Mouse (Mus musculus) spleen, adult 2 months (tissue): ENCODE results near the gene Hcrt. TPM values are rescaled to one million over a fixed set of nuclear protein-coding genes. Genes with fewer than 3 reads are reported as not detected.

Source experiments
- DNase-seq, 2 experiments: peaks; one replicate each; pipeline versions ENCODE4 v3.0.0 to v3.0.0-alpha.2; 2012 to 2021; ENCODE audit warnings: low spot score in 2 of 2, low read depth in 1 of 2
- H3K27ac ChIP-seq: fragments of 200-500 bp; 2 replicates; pipeline ENCODE4 v1.5.1; 2012; ENCODE audit warnings: low read length, inconsistent platforms; ENCODE audit not compliant: insufficient read depth
- H3K27me3 ChIP-seq: fragments of 200-500 bp; 2 replicates; pipeline ENCODE4 v1.6.1; 2012; ENCODE audit warnings: mild to moderate bottlenecking, moderate library complexity, low read length, inconsistent platforms; ENCODE audit not compliant: control insufficient read depth, insufficient read depth
- H3K36me3 ChIP-seq: fragments of 200-500 bp; 2 replicates; pipeline ENCODE4 v1.6.1; 2012; ENCODE audit warnings: mild to moderate bottlenecking, low read length, inconsistent platforms; ENCODE audit not compliant: control insufficient read depth, insufficient read depth
- H3K4me1 ChIP-seq: fragments of 200-500 bp; 2 replicates; pipeline ENCODE4 v1.6.1; 2011; ENCODE audit warnings: inconsistent platforms; ENCODE audit not compliant: control insufficient read depth, insufficient read depth, insufficient read length
- H3K4me3 ChIP-seq: fragments of 200-500 bp; 2 replicates; pipeline ENCODE4 v1.5.1; 2011; ENCODE audit warnings: mild to moderate bottlenecking, inconsistent platforms; ENCODE audit not compliant: insufficient read depth, insufficient read length; ENCODE audit errors: extremely low read depth
- CTCF ChIP-seq: fragments of 200-500 bp; IDR thresholded peaks from 2 replicates; pipeline ENCODE4 v1.5.1; 2011; ENCODE audit warnings: mild to moderate bottlenecking, inconsistent platforms; ENCODE audit not compliant: insufficient read depth, insufficient read length, insufficient replicate concordance; ENCODE audit errors: extremely low read depth
- POLR2A ChIP-seq: fragments of 200-500 bp; IDR thresholded peaks from 2 replicates; pipeline ENCODE4 v1.6.1; 2011; ENCODE audit warnings: low read depth, low read length, inconsistent platforms
- WGBS: fragments of 180-500 bp; shearing (Covaris S2); methylation state at CpG from one replicate; pipeline ENCODE4 v1.1.7; 2018; 5-methylcytosine and 5-hydroxymethylcytosine counted together
- polyA plus RNA-seq: library from polyadenylated mRNA; depleted of rRNA; stranded (reverse); fragments of >200 nt; gene quantifications from 2 replicates; pipeline ENCODE4 v1.2.3, GENCODE M21; 2012

The Hcrt gene
- polyA plus RNA-seq, 1 experiment, result 0.22 TPM

GRCm38 (mm10) chr11:100737105-100737733 lies 25.5 kb downstream of the Hcrt start:
- Histone ChIP-seq H3K27ac (peak overlapping the region; percentile 76), H3K36me3 (no peaks in the 10 kb centered on the region), H3K4me3 (peak overlapping the region; percentile 75), H3K27me3 (no peaks in the 10 kb centered on the region), H3K4me1 (peaks cover 18% of the 10 kb centered on the region; the same call in 1 of the 2 replicates)
- TF ChIP-seq POLR2A (no peak), CTCF (no peak)
- WGBS, result under 1% methylated on average over 13 of the region's 13 CpGs
- no peak for DNase-seq

DNA sequence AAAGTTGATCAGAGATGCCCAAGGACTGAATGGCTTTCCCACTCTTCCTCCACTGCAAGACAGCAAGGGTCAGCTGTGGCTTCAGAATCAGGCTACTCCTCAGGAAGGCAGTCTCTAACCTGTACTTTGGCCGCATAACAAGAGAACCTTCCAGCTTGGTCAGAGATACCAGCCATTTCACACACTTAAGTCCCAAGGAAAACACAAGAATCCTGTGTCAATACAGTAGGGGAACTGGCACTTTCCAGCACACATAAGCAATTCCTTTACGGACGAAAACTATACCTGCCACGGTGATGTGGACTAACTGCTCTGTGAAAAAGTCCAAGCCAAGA lies 26.0 kb downstream of the Hcrt start:
- peak overlapping the region; percentile 75 for H3K4me3 ChIP-seq
- DNase-seq, result no peak
- H3K27me3 ChIP-seq, result no peaks in the 10 kb centered on the region
- TF ChIP-seq POLR2A, result no peak
- no peak for TF ChIP-seq CTCF
- peaks cover 18% of the 10 kb centered on the region; the same call in 1 of the 2 replicates for H3K4me1 ChIP-seq
- 53% methylated on average over 4 of the region's 4 CpGs for WGBS
- peak overlapping the region; percentile 15 for H3K27ac ChIP-seq
- no peaks in the 10 kb centered on the region for H3K36me3 ChIP-seq

GRCm38 (mm10) chr11:100735954-100736745 lies 26.6 kb downstream of the Hcrt start:
- Histone ChIP-seq H3K4me1 (peaks cover 18% of the 10 kb centered on the region; the same call in 1 of the 2 replicates), H3K4me3 (peak overlapping the region; percentile 39), H3K36me3 (no peaks in the 10 kb centered on the region; the same call in 1 of the 2 replicates), H3K27ac (peak overlapping the region; percentile 43), H3K27me3 (no peaks in the 10 kb centered on the region)
- TF ChIP-seq CTCF (no peak), POLR2A (no peak)
- WGBS, result 9% methylated on average over 14 of the region's 14 CpGs
- no peak for DNase-seq

DNA sequence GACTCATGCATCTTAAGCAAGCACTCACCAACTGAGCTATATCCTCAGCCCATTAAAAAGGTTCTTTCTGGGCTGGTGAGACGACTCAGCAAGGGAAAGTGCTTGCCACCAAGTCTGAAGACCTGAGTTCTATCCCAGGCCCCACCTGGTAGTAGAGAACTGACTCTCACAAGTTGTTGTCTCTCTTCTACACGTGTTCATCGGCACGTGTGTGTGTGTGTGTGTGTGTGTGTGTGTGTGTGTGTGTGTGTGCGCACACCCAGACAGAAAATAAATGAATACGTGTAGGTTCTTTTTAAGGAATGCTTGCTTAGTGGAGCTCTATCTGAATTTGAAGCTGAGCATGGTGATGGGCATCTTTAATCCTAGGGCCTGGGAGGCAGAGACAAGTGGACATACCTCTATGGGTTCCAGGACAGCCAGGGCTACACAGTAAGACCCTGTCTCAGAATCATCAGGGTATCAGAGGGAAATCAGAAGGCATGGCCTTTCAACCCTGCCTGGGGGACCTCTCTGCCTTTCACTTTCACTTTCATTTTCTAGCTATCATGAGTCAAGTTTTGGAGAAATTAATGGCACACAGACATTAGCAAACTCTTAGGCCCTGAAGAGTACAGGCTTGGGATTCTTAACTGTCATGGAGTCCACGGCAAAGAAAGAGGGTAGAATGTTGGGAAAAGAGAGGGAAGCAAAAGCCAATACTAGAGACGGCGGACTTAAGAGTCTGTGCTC lies 27.4 kb downstream of the Hcrt start:
- TF ChIP-seq POLR2A, result no peak
- TF ChIP-seq CTCF, result no peak
- 57% methylated on average over 9 of the region's 9 CpGs for WGBS
- Histone ChIP-seq H3K27me3 (no peaks in the 10 kb centered on the region), H3K4me3 (peak overlapping the region; percentile 39), H3K36me3 (no peaks in the 10 kb centered on the region; the same call in 1 of the 2 replicates), H3K27ac (peak overlapping the region; percentile 43), H3K4me1 (peaks cover 23% of the 10 kb centered on the region; the same call in 1 of the 2 replicates)
- no peak for DNase-seq

GRCm38 (mm10) chr11:100730477-100731205 lies 32.1 kb downstream of the Hcrt start:
- Histone ChIP-seq H3K4me3 (no peak overlapping the region), H3K27me3 (no peaks in the 10 kb centered on the region), H3K36me3 (peaks cover 9% of the 10 kb centered on the region), H3K27ac (0 out of 2 replicates have a peak overlapping the region, but pooled peaks have one; percentile 3), H3K4me1 (peaks cover 19% of the 10 kb centered on the region)
- DNase-seq, result no peak
- 71% methylated on average over 6 of the region's 6 CpGs for WGBS
- TF ChIP-seq POLR2A (no peak), CTCF (no peak)

GRCm38 (mm10) chr11:100729976-100730375 lies 32.8 kb downstream of the Hcrt start:
- WGBS, result 15% methylated on average over 4 of the region's 4 CpGs
- peaks cover 19% of the 10 kb centered on the region for H3K4me1 ChIP-seq
- H3K27me3 ChIP-seq, result no peaks in the 10 kb centered on the region
- H3K27ac ChIP-seq, result peak overlapping the region; percentile 35; the same call in 1 of the 2 replicates
- no peak for DNase-seq
- TF ChIP-seq CTCF (no peak), POLR2A (no peak)
- no peak overlapping the region for H3K4me3 ChIP-seq
- H3K36me3 ChIP-seq, result peaks cover 9% of the 10 kb centered on the region
